Mouse (Mus musculus) kidney, postnatal 0 days (tissue): ENCODE results near the gene Pou4f1. TPM values are rescaled to one million over a fixed set of nuclear protein-coding genes. Genes with fewer than 3 reads are reported as not detected.
"Not testable (repeated sequence)": the region's sequence is repeated elsewhere in the genome, so short reads cannot be mapped to it uniquely, and the experiment has no call there.

ENCODE experiments used
- ATAC-seq: fragments of 200-750 bp; cut with Nextera tagmentation; replicated peaks from 2 replicates; pipeline ENCODE4 v1.8.0; 2017; ENCODE audit warnings: low read depth, moderate number of reproducible peaks, moderate TSS enrichment, moderate library complexity; ENCODE audit not compliant: low FRiP score
- DNase-seq: peaks from one replicate; pipeline ENCODE4 v3.0.0-alpha.2; 2016; ENCODE audit warnings: low spot score
- H3K27ac ChIP-seq: fragments of 300-500 bp; sonication (generic); 2 replicates; pipeline ENCODE4 v1.5.1; 2014; ENCODE audit warnings: mild to moderate bottlenecking
- H3K27me3 ChIP-seq: fragments of 300-500 bp; sonication (generic); 2 replicates; pipeline ENCODE4 v1.6.1; 2014; ENCODE audit warnings: low read length, mixed read lengths; ENCODE audit not compliant: insufficient read depth
- H3K36me3 ChIP-seq: fragments of 300-500 bp; sonication (generic); 2 replicates; pipeline ENCODE4 v1.6.1; 2014; ENCODE audit warnings: low read length, mixed read lengths; ENCODE audit not compliant: insufficient read depth
- H3K4me1 ChIP-seq: fragments of 300-500 bp; sonication (generic); replicated peaks from 2 replicates; pipeline ENCODE4 v1.6.1; 2014; ENCODE audit warnings: antibody characterized with exemption, low read length, mixed read lengths; ENCODE audit not compliant: insufficient read depth
- H3K4me2 ChIP-seq: fragments of 300-500 bp; sonication (generic); 2 replicates; pipeline ENCODE4 v1.6.1; 2014; ENCODE audit warnings: mild to moderate bottlenecking, low read length, moderate library complexity, mixed read lengths
- H3K4me3 ChIP-seq: fragments of 300-500 bp; sonication (generic); replicated peaks from 2 replicates; pipeline ENCODE4 v1.5.1; 2014; ENCODE audit warnings: low read depth, low read length
- H3K9ac ChIP-seq: fragments of 300-500 bp; sonication (generic); 2 replicates; pipeline ENCODE4 v1.6.1; 2014; ENCODE audit warnings: low read depth, low read length
- H3K9me3 ChIP-seq: fragments of 300-500 bp; sonication (generic); replicated peaks from 2 replicates; pipeline ENCODE4 v1.6.1; 2016; ENCODE audit warnings: low read length, inconsistent platforms, mixed read lengths
- CTCF ChIP-seq: IDR thresholded peaks from 2 replicates; pipeline ENCODE4 v1.5.1; 2016; ENCODE audit warnings: antibody characterized with exemption, low read depth, mild to moderate bottlenecking, moderate library complexity
- WGBS: fragments of 180-500 bp; shearing (Covaris S2); extraction: QIAGEN DNeasy Blood & Tissue Kit; methylation state at CpG from one replicate; pipeline ENCODE4 v1.1.7; 2014; 5-methylcytosine and 5-hydroxymethylcytosine counted together
- polyA plus RNA-seq: library from polyadenylated mRNA; unstranded; fragments of >200 nt; fragmentation: Nextera tagmentation; extraction: Ambion mirVana; gene quantifications from 2 replicates; pipeline ENCODE4 v1.2.1, GENCODE M21; 2015

The Pou4f1 gene
- polyA plus RNA-seq: 0.41 and 0.58 TPM in 2 replicates

DNA sequence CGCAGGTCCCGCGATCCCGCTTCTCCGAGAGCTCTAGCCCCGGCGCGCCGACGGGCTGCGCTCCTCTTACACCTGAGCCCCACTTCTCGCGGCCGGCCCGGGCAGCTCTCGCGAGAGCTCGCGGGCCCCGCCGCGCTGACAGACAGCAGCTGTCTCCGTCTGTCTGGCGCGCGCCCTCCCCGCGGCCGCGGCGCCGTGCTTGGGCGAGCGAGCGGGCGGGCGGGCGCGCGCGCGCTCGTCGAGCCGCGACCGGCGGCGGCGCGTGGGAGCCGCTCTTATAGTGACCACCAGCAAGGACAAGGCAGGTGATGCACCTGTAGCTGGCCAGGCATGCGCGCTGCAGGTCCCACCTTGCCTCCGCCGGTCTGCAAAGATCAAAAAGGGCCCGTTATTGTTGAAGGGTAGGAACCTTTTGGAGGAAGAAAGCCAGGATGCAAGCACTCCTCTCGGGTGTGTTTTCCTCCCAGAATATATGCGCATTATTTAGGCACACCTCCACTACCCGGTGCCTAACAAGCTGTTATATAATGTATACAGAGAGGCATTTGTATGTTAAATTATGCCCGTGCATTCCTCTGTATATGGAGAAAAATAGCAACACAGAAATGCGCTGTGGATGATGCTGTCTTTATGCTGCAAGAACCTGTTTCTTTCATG is at the start of gene Pou4f1:
Gene Pou4f1 (minus strand): TSS at position 34 of the 657 bp plus-strand sequence.
- peak; percentile 89 for ATAC-seq
- WGBS: under 1% methylated on average over 60 of the region's 62 CpGs
- Histone ChIP-seq H3K4me3 (peak within 1 kb of the TSS; percentile 45), H3K4me1 (peaks cover 20% of the 10 kb centered on the region; the same call in 1 of the 2 replicates), H3K36me3 (no peaks in the 10 kb centered on the region), H3K4me2 (peak within 1 kb of the TSS; percentile 84), H3K27ac (no peak within 1 kb of the TSS), H3K27me3 (peaks cover 89% of the 10 kb centered on the region), H3K9ac (peak within 1 kb of the TSS; percentile 37; the same call in 1 of the 2 replicates), H3K9me3 (no peaks in the 10 kb centered on the region)
- TF ChIP-seq CTCF: no peak
- DNase-seq: peak; percentile 52

DNA sequence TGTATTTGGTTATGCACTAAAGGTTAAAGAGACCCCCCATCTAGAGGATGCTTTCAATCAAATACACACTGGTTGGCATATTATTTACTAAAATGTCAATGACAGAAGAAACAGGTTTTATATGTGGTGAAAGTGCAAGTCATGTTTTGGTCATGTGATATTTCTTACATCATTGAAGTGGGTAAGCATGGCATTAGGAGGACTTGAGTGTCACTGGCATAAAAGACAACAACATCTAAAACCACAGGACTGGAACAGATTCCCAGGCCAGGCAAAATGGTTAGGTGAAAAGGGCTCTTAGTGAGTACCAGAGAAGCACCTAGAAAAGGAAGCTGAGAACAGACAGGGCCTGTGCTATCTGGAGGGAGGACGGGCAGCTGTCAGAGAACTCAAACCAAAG is 43.9 kb upstream of the Pou4f1 start:
- WGBS: 86% methylated on average over 1 of the region's 1 CpGs
- ATAC-seq: no peak
- TF ChIP-seq CTCF: no peak

DNA sequence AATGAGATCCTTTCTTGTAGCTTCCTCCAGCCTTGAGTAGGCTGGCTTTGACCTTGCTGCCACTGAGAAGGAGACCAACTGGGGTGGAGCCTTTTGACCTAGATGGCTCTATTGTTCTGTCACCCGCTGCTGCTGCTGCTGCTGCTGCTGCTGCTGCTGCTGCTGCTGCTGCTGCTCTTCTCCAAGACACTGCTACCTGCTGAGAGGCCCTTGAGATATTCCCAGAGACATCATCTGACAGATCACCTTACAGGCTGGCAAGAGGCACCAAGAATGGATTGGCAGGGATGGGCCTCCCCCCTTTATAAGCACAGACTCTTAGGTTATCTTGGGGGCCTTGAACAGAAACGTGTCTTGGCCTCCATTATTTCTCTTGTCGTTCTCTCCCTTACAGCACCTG is 35.0 kb upstream of the Pou4f1 start:
- peaks cover 36% of the 10 kb centered on the region for H3K36me3 ChIP-seq
- not testable (repeated sequence) for H3K9me3 ChIP-seq, H3K4me3 ChIP-seq, ATAC-seq, H3K9ac ChIP-seq, H3K27ac ChIP-seq, DNase-seq, H3K4me2 ChIP-seq, H3K27me3 ChIP-seq, H3K4me1 ChIP-seq
- 69% methylated on average over 3 of the region's 3 CpGs for WGBS

More for the DNA sequence above, 43.9 kb upstream of the Pou4f1 start:
- H3K9me3 ChIP-seq: no peaks in the 10 kb centered on the region
- no peak overlapping the region for H3K9ac ChIP-seq
- H3K27me3 ChIP-seq: no peaks in the 10 kb centered on the region
- H3K4me2 ChIP-seq: no peak overlapping the region
- H3K36me3 ChIP-seq: 0 out of 2 replicates have a peak, but pooled peaks cover 4% of the 10 kb centered on the region
- no peak for DNase-seq
- no peak overlapping the region for H3K4me3 ChIP-seq
- no peak overlapping the region for H3K27ac ChIP-seq
- H3K4me1 ChIP-seq: no peaks in the 10 kb centered on the region

DNA sequence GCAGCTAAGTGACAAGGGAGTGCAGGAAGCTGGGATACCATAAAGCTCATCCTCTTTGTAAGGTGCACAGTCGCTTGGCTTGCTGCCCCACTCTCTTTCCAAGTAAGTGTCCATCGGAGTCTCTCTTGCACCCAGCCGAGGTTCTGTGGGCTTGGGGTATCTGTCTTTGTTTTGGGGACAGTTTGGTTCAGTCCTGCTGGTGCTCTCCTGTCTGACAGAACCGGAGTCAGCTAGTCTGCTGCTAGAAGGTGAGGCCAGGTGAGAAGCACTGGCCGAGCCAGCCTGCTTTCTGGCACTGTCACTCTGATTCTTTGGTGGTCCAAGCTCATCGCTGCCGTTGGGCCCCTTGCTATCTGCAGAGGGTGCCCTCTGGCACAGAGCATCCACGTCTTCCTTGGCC is 12.0 kb upstream of the Pou4f1 start:
- 90% methylated on average over 8 of the region's 8 CpGs for WGBS
- ATAC-seq (no peak), DNase-seq (no peak)
- Histone ChIP-seq H3K36me3 (peaks cover 19% of the 10 kb centered on the region; the same call in 1 of the 2 replicates), H3K27ac (no peak overlapping the region), H3K9ac (no peak overlapping the region), H3K4me3 (no peak overlapping the region), H3K9me3 (no peaks in the 10 kb centered on the region), H3K4me2 (no peak overlapping the region), H3K27me3 (peaks cover 11% of the 10 kb centered on the region; the same call in 1 of the 2 replicates), H3K4me1 (no peaks in the 10 kb centered on the region)
- no peak for TF ChIP-seq CTCF

DNA sequence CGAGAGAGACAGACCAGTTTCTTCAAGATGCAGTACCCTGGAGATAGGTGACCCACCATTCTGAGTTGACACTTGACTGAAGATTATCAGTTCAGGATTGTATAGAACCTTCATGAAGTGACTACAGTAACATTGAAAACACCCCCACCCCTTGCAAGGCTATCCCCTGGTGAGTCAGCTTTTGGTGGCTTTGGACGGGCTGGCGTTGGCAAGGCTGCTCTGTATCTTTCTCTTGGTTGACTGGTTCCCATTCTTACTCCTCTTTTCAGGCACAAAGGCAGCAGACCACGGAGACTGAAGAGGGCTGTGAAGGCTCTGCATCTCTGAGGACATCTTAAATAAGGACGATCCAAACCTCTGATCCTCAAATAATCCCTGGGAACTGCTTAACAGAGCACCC is 10.8 kb upstream of the Pou4f1 start:
- Histone ChIP-seq H3K9me3 (no peaks in the 10 kb centered on the region), H3K9ac (no peak overlapping the region), H3K36me3 (peaks cover 19% of the 10 kb centered on the region; the same call in 1 of the 2 replicates), H3K4me1 (no peaks in the 10 kb centered on the region), H3K4me2 (no peak overlapping the region), H3K4me3 (no peak overlapping the region), H3K27me3 (peaks cover 21% of the 10 kb centered on the region), H3K27ac (no peak overlapping the region)
- no peak for ATAC-seq
- WGBS: 71% methylated on average over 5 of the region's 5 CpGs
- no peak for DNase-seq
- no peak for TF ChIP-seq CTCF

DNA sequence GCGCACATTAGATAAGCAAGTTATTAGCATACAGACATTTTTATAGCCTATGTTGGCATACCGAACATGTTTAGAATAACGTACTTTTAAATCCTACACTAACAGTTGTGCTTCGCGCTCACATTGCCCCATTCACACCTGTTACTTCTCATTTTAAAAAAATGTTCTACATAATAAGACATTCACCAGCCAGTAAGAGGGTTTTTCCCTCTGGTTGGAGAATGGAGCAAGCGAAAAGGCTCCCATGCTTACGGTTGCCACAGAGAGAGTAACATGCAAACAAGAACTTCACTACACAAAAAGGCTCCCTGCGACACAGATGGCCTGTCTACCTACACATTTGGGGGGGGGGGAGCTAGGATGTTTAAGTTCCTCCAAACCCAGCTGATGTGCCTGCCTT is 9.8 kb upstream of the Pou4f1 start:
- DNase-seq: no peak
- WGBS: 91% methylated on average over 8 of the region's 8 CpGs
- H3K4me2 ChIP-seq: no peak overlapping the region
- peaks cover 19% of the 10 kb centered on the region; the same call in 1 of the 2 replicates for H3K36me3 ChIP-seq
- no peak overlapping the region for H3K4me3 ChIP-seq
- H3K9me3 ChIP-seq: no peaks in the 10 kb centered on the region
- H3K27ac ChIP-seq: no peak overlapping the region
- no peak overlapping the region for H3K9ac ChIP-seq
- ATAC-seq: no peak
- TF ChIP-seq CTCF: no peak
- 0 out of 2 replicates have a peak, but pooled peaks cover 6% of the 10 kb centered on the region for H3K4me1 ChIP-seq
- peaks cover 29% of the 10 kb centered on the region for H3K27me3 ChIP-seq
